Mouse (Mus musculus): Measurements from ENCODE around the gene Depdc1b.

DNA sequence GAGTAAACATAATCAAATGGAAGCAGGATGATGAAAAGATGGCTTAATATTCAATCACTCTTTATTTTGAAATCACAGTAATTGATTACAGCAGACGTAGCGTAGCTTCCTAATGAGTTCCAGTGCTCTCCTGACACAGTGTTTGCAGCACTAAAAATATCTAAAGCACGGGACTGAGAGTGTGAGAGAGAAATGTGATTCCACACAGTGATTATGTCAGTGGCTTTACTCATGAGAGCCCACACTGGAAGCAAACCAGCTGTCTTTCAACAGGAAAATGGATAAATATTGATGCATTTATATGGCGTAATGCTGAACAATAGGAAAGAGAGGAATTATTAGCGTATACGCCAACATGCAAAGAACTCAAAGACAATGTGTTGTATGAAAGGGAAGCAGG, 37.5 kb upstream of the Depdc1b start:
- TF ChIP-seq CTCF (IDR thresholded peaks at IDR 0.05; ENCODE audit: borderline replicate concordance, control insufficient read depth, extremely low read depth, insufficient read depth, low read length, poor library complexity), result no peak
- TF ChIP-seq POLR2A (IDR thresholded peaks at IDR 0.05; ENCODE audit: control insufficient read depth, extremely low read depth, insufficient read depth, low read length, poor library complexity), result no peak
